Mouse (Mus musculus): ENCODE data around the gene Kcne1.

DNA sequence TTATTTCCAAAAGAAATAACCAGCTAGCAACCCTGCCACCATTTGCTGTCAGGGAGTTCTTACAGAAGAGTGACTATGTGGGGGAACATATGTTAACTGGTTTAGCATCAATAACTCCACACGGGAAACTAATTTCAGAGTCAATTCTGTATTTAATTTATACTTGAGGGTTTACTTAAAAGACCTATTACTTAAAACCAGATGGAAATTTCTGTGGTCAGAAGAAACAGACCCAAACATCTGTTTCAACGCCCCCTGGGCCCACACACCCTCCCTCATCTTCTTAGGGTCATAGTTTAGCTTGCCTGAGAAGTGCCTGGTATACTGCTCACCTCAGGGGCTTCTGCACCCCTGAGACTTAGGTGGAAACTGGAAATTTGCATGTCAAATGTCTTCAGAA is 5.4 kb downstream of the Kcne1 start:
- TF ChIP-seq CTCF (conservative IDR thresholded peaks at IDR 0.05; ENCODE audit: insufficient read depth, insufficient read length, low read depth, low read length) (no peak), POLR2A (IDR thresholded peaks at IDR 0.05; ENCODE audit: low read depth, low read length) (no peak)
